Mouse (Mus musculus): Measurements from ENCODE around the gene Prkar1a. TPM values are rescaled to one million over a fixed set of nuclear protein-coding genes. Genes with fewer than 3 reads are reported as not detected.

Gene Prkar1a
- polyA plus RNA-seq, 1 experiment from 2014 or later, result 411 TPM

- DNase-seq, result peak; percentile 72
- TF ChIP-seq CTCF (IDR thresholded peaks at IDR 0.05; ENCODE audit: low read depth), result no peak
Measured at GRCm38 (mm10) chr11:109641498-109642222, 7.5 kb upstream of the Prkar1a start.

GRCm38 (mm10) chr11:109648510-109648909 is 695 bp upstream of the Prkar1a start:
- no peak for ATAC-seq (ENCODE audit: insufficient read depth)
- no peak overlapping the region for H3K4me3 ChIP-seq (ENCODE audit: low read depth, low read length)

More at GRCm38 (mm10) chr11:109641498-109642222, 7.5 kb upstream of the Prkar1a start:
- Histone ChIP-seq H3K36me3 (ENCODE audit: insufficient read depth) (no peaks in the 10 kb centered on the region), H3K4me2 (no peak overlapping the region), H3K27me3 (ENCODE audit: insufficient read depth, low read length) (no peaks in the 10 kb centered on the region), H3K9ac (no peak overlapping the region), H3K9me3 (ENCODE audit: low read depth, low read length) (no peaks in the 10 kb centered on the region), H3K27ac (ENCODE audit: low read depth) (peak overlapping the region; percentile 24; the same call in 1 of the 2 replicates), H3K4me1 (ENCODE audit: insufficient read depth) (no peaks in the 10 kb centered on the region), H3K4me3 (ENCODE audit: low read depth, low read length) (no peak overlapping the region)
- 59% methylated on average over 5 of the region's 5 CpGs for WGBS
- no peak; the same call in none of the 2 replicates for ATAC-seq (ENCODE audit: insufficient read depth)

GRCm38 (mm10) chr11:109649975-109650701 is 933 bp downstream of the Prkar1a start:
- ATAC-seq (ENCODE audit: insufficient read depth), result peak; percentile 72
- Histone ChIP-seq H3K9me3 (ENCODE audit: low read depth, low read length) (no peaks in the 10 kb centered on the region), H3K4me3 (ENCODE audit: low read depth, low read length) (peak overlapping the region; percentile 93), H3K9ac (peak overlapping the region; percentile 97), H3K4me1 (ENCODE audit: insufficient read depth) (peaks cover 23% of the 10 kb centered on the region), H3K27ac (ENCODE audit: low read depth) (peak overlapping the region; percentile 95; the same call in 1 of the 2 replicates), H3K27me3 (ENCODE audit: insufficient read depth, low read length) (no peaks in the 10 kb centered on the region), H3K36me3 (ENCODE audit: insufficient read depth) (peaks cover 21% of the 10 kb centered on the region), H3K4me2 (peak overlapping the region; percentile 89)
- no peak for TF ChIP-seq CTCF (IDR thresholded peaks at IDR 0.05; ENCODE audit: low read depth)
- WGBS, result 1% methylated on average over 31 of the region's 31 CpGs
- peak; percentile 72 for DNase-seq

More at GRCm38 (mm10) chr11:109648510-109648909, 695 bp upstream of the Prkar1a start:
- Histone ChIP-seq H3K4me1 (ENCODE audit: insufficient read depth) (peaks cover 23% of the 10 kb centered on the region), H3K4me2 (peak overlapping the region; percentile 89; the same call in 1 of the 2 replicates), H3K9me3 (ENCODE audit: low read depth, low read length) (no peaks in the 10 kb centered on the region), H3K27ac (ENCODE audit: low read depth) (peak overlapping the region; percentile 24; the same call in 1 of the 2 replicates), H3K27me3 (ENCODE audit: insufficient read depth, low read length) (no peaks in the 10 kb centered on the region), H3K9ac (no peak overlapping the region), H3K36me3 (ENCODE audit: insufficient read depth) (peaks cover 5% of the 10 kb centered on the region)
- WGBS, result 19% methylated on average over 7 of the region's 7 CpGs
- DNase-seq, result peak; percentile 74
- no peak for TF ChIP-seq CTCF (IDR thresholded peaks at IDR 0.05; ENCODE audit: low read depth)

GRCm38 (mm10) chr11:109650788-109651565 is 1.8 kb downstream of the Prkar1a start:
- H3K36me3 ChIP-seq (ENCODE audit: insufficient read depth), result peaks cover 26% of the 10 kb centered on the region
- no peak for TF ChIP-seq CTCF (IDR thresholded peaks at IDR 0.05; ENCODE audit: low read depth)
- peak overlapping the region; percentile 89 for H3K4me2 ChIP-seq
- peak; percentile 96 for ATAC-seq (ENCODE audit: insufficient read depth)
- peaks cover 23% of the 10 kb centered on the region for H3K4me1 ChIP-seq (ENCODE audit: insufficient read depth)
- peak overlapping the region; percentile 93 for H3K4me3 ChIP-seq (ENCODE audit: low read depth, low read length)
- no peaks in the 10 kb centered on the region for H3K9me3 ChIP-seq (ENCODE audit: low read depth, low read length)
- peak; percentile 98 for DNase-seq
- H3K27ac ChIP-seq (ENCODE audit: low read depth), result peak overlapping the region; percentile 95
- H3K9ac ChIP-seq, result peak overlapping the region; percentile 97
- H3K27me3 ChIP-seq (ENCODE audit: insufficient read depth, low read length), result no peaks in the 10 kb centered on the region
- WGBS, result under 1% methylated on average over 82 of the region's 90 CpGs

- no peaks in the 10 kb centered on the region for H3K9me3 ChIP-seq (ENCODE audit: low read depth, low read length)
- H3K36me3 ChIP-seq (ENCODE audit: insufficient read depth), result peaks cover 32% of the 10 kb centered on the region
- H3K4me3 ChIP-seq (ENCODE audit: low read depth, low read length), result peak overlapping the region; percentile 93
- peak overlapping the region; percentile 95 for H3K27ac ChIP-seq (ENCODE audit: low read depth)
- DNase-seq (peak; percentile 57), ATAC-seq (ENCODE audit: insufficient read depth) (peak; percentile 4; the same call in 1 of the 2 replicates)
- peaks cover 23% of the 10 kb centered on the region for H3K4me1 ChIP-seq (ENCODE audit: insufficient read depth)
- peak overlapping the region; percentile 89 for H3K4me2 ChIP-seq
- WGBS, result under 1% methylated on average over 21 of the region's 21 CpGs
- TF ChIP-seq CTCF (IDR thresholded peaks at IDR 0.05; ENCODE audit: low read depth), result no peak
- H3K9ac ChIP-seq, result peak overlapping the region; percentile 97
- no peaks in the 10 kb centered on the region for H3K27me3 ChIP-seq (ENCODE audit: insufficient read depth, low read length)
Measured at GRCm38 (mm10) chr11:109651566-109652024, 2.4 kb downstream of the Prkar1a start.

GRCm38 (mm10) chr11:109652505-109652904 is 3.3 kb downstream of the Prkar1a start:
- Histone ChIP-seq H3K9ac (peak overlapping the region; percentile 97), H3K36me3 (ENCODE audit: insufficient read depth) (peaks cover 40% of the 10 kb centered on the region), H3K4me2 (peak overlapping the region; percentile 89), H3K27ac (ENCODE audit: low read depth) (no peak overlapping the region), H3K4me1 (ENCODE audit: insufficient read depth) (peaks cover 23% of the 10 kb centered on the region), H3K9me3 (ENCODE audit: low read depth, low read length) (no peaks in the 10 kb centered on the region), H3K27me3 (ENCODE audit: insufficient read depth, low read length) (no peaks in the 10 kb centered on the region), H3K4me3 (ENCODE audit: low read depth, low read length) (peak overlapping the region; percentile 93)
- WGBS, result 34% methylated on average over 6 of the region's 6 CpGs
- no peak for TF ChIP-seq CTCF (IDR thresholded peaks at IDR 0.05; ENCODE audit: low read depth)
- DNase-seq (no peak), ATAC-seq (ENCODE audit: insufficient read depth) (no peak)
